Mouse (Mus musculus): ENCODE results near the gene Ace. TPM values are rescaled to one million over a fixed set of nuclear protein-coding genes. Genes with fewer than 3 reads are reported as not detected.
A peak's percentile ranks its signal among the peaks of the same experiment; 100 is the strongest.

Ace gene
- total and polyA plus RNA-seq, 2 experiments from 2014 or later, result 3.3 to 17.1 TPM

GRCm38 (mm10) chr11:105955815-105956430, 11.8 kb upstream of the Ace start:
- H3K4me1 ChIP-seq (ENCODE audit: control insufficient read depth, insufficient read depth), result peaks cover 3% of the 10 kb centered on the region; the same call in 1 of the 2 replicates
- H3K4me3 ChIP-seq (ENCODE audit: low read depth, low read length), result no peak overlapping the region
- H3K36me3 ChIP-seq (replicated peaks; ENCODE audit: control insufficient read depth, insufficient read depth, low read length), result no peaks in the 10 kb centered on the region
- ATAC-seq (ENCODE audit: insufficient read depth, low read depth) (no peak), DNase-seq (ENCODE audit: low spot score) (no peak)
- H3K27me3 ChIP-seq (ENCODE audit: control insufficient read depth, insufficient read depth, low read length), result 0 out of 2 replicates have a peak, but pooled peaks cover 4% of the 10 kb centered on the region
- H3K27ac ChIP-seq (ENCODE audit: low read depth), result no peak overlapping the region
- no peak overlapping the region for H3K9ac ChIP-seq (replicated peaks; ENCODE audit: low read depth, low read length)
- no peaks in the 10 kb centered on the region for H3K9me3 ChIP-seq (replicated peaks; ENCODE audit: control insufficient read depth, low read length)
- 85% methylated on average over 28 of the region's 28 CpGs for WGBS
- H3K4me2 ChIP-seq (ENCODE audit: low read depth, low read length), result no peak overlapping the region
- TF ChIP-seq CTCF (IDR thresholded peaks at IDR 0.05; ENCODE audit: low read depth) (no peak), EP300 (IDR thresholded peaks at IDR 0.05; ENCODE audit: low read depth) (no peak)

GRCm38 (mm10) chr11:105957501-105957900, 10.2 kb upstream of the Ace start:
- H3K27ac ChIP-seq (ENCODE audit: low read depth), result 0 out of 2 replicates have a peak overlapping the region, but pooled peaks have one; percentile 2
- WGBS, result 50% methylated on average over 6 of the region's 6 CpGs

GRCm38 (mm10) chr11:105958566-105958965, 9.2 kb upstream of the Ace start:
- Histone ChIP-seq H3K9ac (replicated peaks; ENCODE audit: low read depth, low read length) (no peak overlapping the region), H3K4me2 (ENCODE audit: low read depth, low read length) (no peak overlapping the region), H3K9me3 (replicated peaks; ENCODE audit: control insufficient read depth, low read length) (no peaks in the 10 kb centered on the region), H3K27me3 (ENCODE audit: control insufficient read depth, insufficient read depth, low read length) (no peaks in the 10 kb centered on the region), H3K36me3 (replicated peaks; ENCODE audit: control insufficient read depth, insufficient read depth, low read length) (no peaks in the 10 kb centered on the region), H3K4me1 (ENCODE audit: control insufficient read depth, insufficient read depth) (peaks cover 3% of the 10 kb centered on the region; the same call in 1 of the 2 replicates), H3K27ac (ENCODE audit: low read depth) (0 out of 2 replicates have a peak overlapping the region, but pooled peaks have one; percentile 2), H3K4me3 (ENCODE audit: low read depth, low read length) (no peak overlapping the region)
- 40% methylated on average over 1 of the region's 1 CpGs for WGBS
- no peak for TF ChIP-seq CTCF (IDR thresholded peaks at IDR 0.05; ENCODE audit: low read depth)
- TF ChIP-seq EP300 (IDR thresholded peaks at IDR 0.05; ENCODE audit: low read depth), result no peak
- DNase-seq (ENCODE audit: low spot score) (no peak), ATAC-seq (ENCODE audit: insufficient read depth, low read depth) (no peak)

More at GRCm38 (mm10) chr11:105957501-105957900, 10.2 kb upstream of the Ace start:
- Histone ChIP-seq H3K27me3 (ENCODE audit: control insufficient read depth, insufficient read depth, low read length) (0 out of 2 replicates have a peak, but pooled peaks cover 3% of the 10 kb centered on the region), H3K36me3 (replicated peaks; ENCODE audit: control insufficient read depth, insufficient read depth, low read length) (no peaks in the 10 kb centered on the region), H3K4me2 (ENCODE audit: low read depth, low read length) (no peak overlapping the region), H3K4me1 (ENCODE audit: control insufficient read depth, insufficient read depth) (peaks cover 3% of the 10 kb centered on the region; the same call in 1 of the 2 replicates), H3K9me3 (replicated peaks; ENCODE audit: control insufficient read depth, low read length) (no peaks in the 10 kb centered on the region), H3K4me3 (ENCODE audit: low read depth, low read length) (no peak overlapping the region), H3K9ac (replicated peaks; ENCODE audit: low read depth, low read length) (no peak overlapping the region)
- no peak for DNase-seq (ENCODE audit: low spot score)
- TF ChIP-seq EP300 (IDR thresholded peaks at IDR 0.05; ENCODE audit: low read depth), result no peak
- no peak for TF ChIP-seq CTCF (IDR thresholded peaks at IDR 0.05; ENCODE audit: low read depth)
- no peak for ATAC-seq (ENCODE audit: insufficient read depth, low read depth)

- DNase-seq (ENCODE audit: low spot score) (peak; percentile 15), ATAC-seq (ENCODE audit: insufficient read depth, low read depth) (peak; percentile 66; the same call in 1 of the 2 replicates)
- peak overlapping the region; percentile 8 for H3K4me2 ChIP-seq (ENCODE audit: low read depth, low read length)
- 3% methylated on average over 17 of the region's 17 CpGs for WGBS
- no peak overlapping the region for H3K9ac ChIP-seq (replicated peaks; ENCODE audit: low read depth, low read length)
- TF ChIP-seq CTCF (IDR thresholded peaks at IDR 0.05; ENCODE audit: low read depth), result no peak
- no peak for TF ChIP-seq EP300 (IDR thresholded peaks at IDR 0.05; ENCODE audit: low read depth)
- no peaks in the 10 kb centered on the region for H3K36me3 ChIP-seq (replicated peaks; ENCODE audit: control insufficient read depth, insufficient read depth, low read length)
- H3K27ac ChIP-seq (ENCODE audit: low read depth), result no peak overlapping the region
- H3K27me3 ChIP-seq (ENCODE audit: control insufficient read depth, insufficient read depth, low read length), result no peaks in the 10 kb centered on the region
- peaks cover 3% of the 10 kb centered on the region; the same call in 1 of the 2 replicates for H3K4me1 ChIP-seq (ENCODE audit: control insufficient read depth, insufficient read depth)
- no peaks in the 10 kb centered on the region for H3K9me3 ChIP-seq (replicated peaks; ENCODE audit: control insufficient read depth, low read length)
- H3K4me3 ChIP-seq (ENCODE audit: low read depth, low read length), result no peak overlapping the region
Observed at GRCm38 (mm10) chr11:105959355-105959754, 8.4 kb upstream of the Ace start.

GRCm38 (mm10) chr11:105964691-105965090, 3.1 kb upstream of the Ace start:
- no peak overlapping the region for H3K4me2 ChIP-seq (ENCODE audit: low read depth, low read length)
- ATAC-seq (ENCODE audit: insufficient read depth, low read depth) (no peak), DNase-seq (ENCODE audit: low spot score) (no peak)
- H3K4me1 ChIP-seq (ENCODE audit: control insufficient read depth, insufficient read depth), result no peaks in the 10 kb centered on the region
- H3K9me3 ChIP-seq (replicated peaks; ENCODE audit: control insufficient read depth, low read length), result no peaks in the 10 kb centered on the region
- no peaks in the 10 kb centered on the region for H3K36me3 ChIP-seq (replicated peaks; ENCODE audit: control insufficient read depth, insufficient read depth, low read length)
- 65% methylated on average over 5 of the region's 5 CpGs for WGBS
- no peak overlapping the region for H3K27ac ChIP-seq (ENCODE audit: low read depth)
- H3K4me3 ChIP-seq (ENCODE audit: low read depth, low read length), result no peak overlapping the region
- no peak overlapping the region for H3K9ac ChIP-seq (replicated peaks; ENCODE audit: low read depth, low read length)
- H3K27me3 ChIP-seq (ENCODE audit: control insufficient read depth, insufficient read depth, low read length), result peaks cover 33% of the 10 kb centered on the region
- TF ChIP-seq CTCF (IDR thresholded peaks at IDR 0.05; ENCODE audit: low read depth) (no peak), EP300 (IDR thresholded peaks at IDR 0.05; ENCODE audit: low read depth) (no peak)

Measured in heart, postnatal 0 days (tissue).